Mouse (Mus musculus) embryonic facial prominence, embryonic 13.5 days (tissue): Measurements from ENCODE around the gene Tnfrsf8. TPM values are rescaled to one million over a fixed set of nuclear protein-coding genes. Genes with fewer than 3 reads are reported as not detected.
A peak's percentile ranks its signal among the peaks of the same experiment; 100 is the strongest.

Experiments used
- ATAC-seq: fragments of 200-750 bp; cut with Nextera tagmentation; 2 replicates; pipeline ENCODE4 v1.8.0; 2017; ENCODE audit warnings: low read depth; ENCODE audit not compliant: insufficient number of reproducible peaks, insufficient read depth, low FRiP score, low TSS enrichment
- H3K27ac ChIP-seq: fragments of 300-500 bp; sonication (generic); 2 replicates; pipeline ENCODE4 v1.5.1; 2015; ENCODE audit warnings: moderate library complexity, mild to moderate bottlenecking, inconsistent platforms
- H3K27me3 ChIP-seq: fragments of 300-500 bp; sonication (generic); 2 replicates; pipeline ENCODE4 v1.6.1; 2015; ENCODE audit warnings: mild to moderate bottlenecking, inconsistent platforms
- H3K36me3 ChIP-seq: fragments of 300-500 bp; sonication (generic); 2 replicates; pipeline ENCODE4 v1.6.1; 2015; ENCODE audit warnings: mild to moderate bottlenecking, inconsistent platforms
- H3K4me1 ChIP-seq: fragments of 300-500 bp; sonication (generic); 2 replicates; pipeline ENCODE4 v1.6.1; 2015; ENCODE audit warnings: inconsistent platforms
- H3K4me2 ChIP-seq: fragments of 300-500 bp; sonication (generic); 2 replicates; pipeline ENCODE4 v1.6.1; 2015; ENCODE audit warnings: moderate library complexity, mild to moderate bottlenecking, inconsistent platforms
- H3K4me3 ChIP-seq: fragments of 300-500 bp; sonication (generic); 2 replicates; pipeline ENCODE4 v1.5.1; 2015; ENCODE audit warnings: mild to moderate bottlenecking, inconsistent platforms
- H3K9ac ChIP-seq: fragments of 300-500 bp; sonication (generic); 2 replicates; pipeline ENCODE4 v1.6.1; 2015; ENCODE audit warnings: mild to moderate bottlenecking, inconsistent platforms
- H3K9me3 ChIP-seq: fragments of 300-500 bp; sonication (generic); 2 replicates; pipeline ENCODE4 v1.6.1; 2016; ENCODE audit warnings: inconsistent platforms
- WGBS: fragments of 180-500 bp; shearing (Covaris S2); methylation state at CpG from one replicate; pipeline ENCODE4 v1.1.7; 2015; ENCODE audit warnings: mixed read lengths; 5-methylcytosine and 5-hydroxymethylcytosine counted together
- polyA plus RNA-seq: library from polyadenylated mRNA; unstranded; fragments of >200 nt; fragmentation: Nextera tagmentation; extraction: Ambion mirVana; gene quantifications from 2 replicates; pipeline ENCODE4 v1.2.1, GENCODE M21; 2015

The Tnfrsf8 gene
- polyA plus RNA-seq, 1 experiment from 2014 or later: 0.06 TPM

DNA sequence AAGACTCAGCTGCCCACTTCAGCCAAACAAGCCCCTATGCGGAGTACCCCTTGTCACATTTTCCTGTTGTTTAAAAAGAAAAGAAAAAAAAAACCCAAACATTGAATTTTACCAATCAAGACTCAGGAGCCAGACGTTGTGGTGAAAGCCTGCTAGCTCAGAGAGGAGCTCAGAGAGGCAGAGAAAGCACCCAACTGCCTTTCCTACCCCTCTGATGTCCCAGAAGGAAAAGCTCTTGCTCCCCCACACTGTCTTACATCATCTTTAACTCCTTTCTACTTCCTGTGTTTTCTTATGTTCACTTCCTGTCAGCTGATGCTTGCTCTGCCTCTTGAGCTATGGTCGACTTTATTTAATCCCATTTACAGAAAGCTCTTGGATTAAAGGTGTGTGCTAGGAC is 8.7 kb upstream of the Tnfrsf8 start:
- ATAC-seq: no peak
- 73% methylated on average over 3 of the region's 3 CpGs for WGBS

DNA sequence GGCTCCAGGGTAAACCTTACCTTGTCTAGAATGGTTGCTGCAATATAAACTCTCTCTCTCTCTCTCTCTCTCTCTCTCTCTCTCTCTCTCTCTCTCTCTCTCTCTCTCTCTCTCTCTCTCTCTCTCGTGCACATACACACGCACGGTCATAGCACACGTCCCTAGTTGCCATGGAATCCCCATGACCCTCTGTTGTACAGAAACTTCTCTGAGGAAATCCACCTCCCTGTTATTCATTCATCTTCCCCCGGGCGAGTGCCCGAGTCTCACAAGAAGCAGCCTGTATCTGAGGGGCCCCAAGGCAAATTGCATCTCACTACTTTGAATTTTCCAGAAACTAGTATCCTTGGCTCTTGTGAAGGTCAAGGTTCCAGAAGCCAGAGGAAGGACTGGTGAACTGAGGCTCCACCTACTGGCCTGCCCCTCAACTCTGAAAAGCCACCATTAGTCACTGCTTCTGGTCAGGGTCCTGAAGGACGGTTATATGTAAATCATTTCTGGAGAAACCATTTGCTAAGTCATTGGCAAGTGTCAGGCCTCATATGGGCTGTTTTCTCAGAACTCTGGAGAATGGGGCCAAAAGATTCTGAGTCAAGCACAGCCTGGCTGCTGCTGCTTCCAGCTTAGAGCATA is 8.1 kb upstream of the Tnfrsf8 start:
- Histone ChIP-seq H3K9ac (no peak overlapping the region), H3K4me3 (no peak overlapping the region), H3K36me3 (no peaks in the 10 kb centered on the region), H3K27ac (no peak overlapping the region), H3K4me2 (no peak overlapping the region), H3K9me3 (peaks cover 2% of the 10 kb centered on the region; the same call in 1 of the 2 replicates), H3K27me3 (no peaks in the 10 kb centered on the region), H3K4me1 (no peaks in the 10 kb centered on the region)
- ATAC-seq: no peak
- WGBS: 75% methylated on average over 7 of the region's 8 CpGs

More for the DNA sequence above, 8.7 kb upstream of the Tnfrsf8 start:
- H3K4me1 ChIP-seq: no peaks in the 10 kb centered on the region
- H3K9ac ChIP-seq: no peak overlapping the region
- no peaks in the 10 kb centered on the region for H3K36me3 ChIP-seq
- H3K4me3 ChIP-seq: no peak overlapping the region
- H3K4me2 ChIP-seq: no peak overlapping the region
- no peaks in the 10 kb centered on the region for H3K27me3 ChIP-seq
- peaks cover 2% of the 10 kb centered on the region; the same call in 1 of the 2 replicates for H3K9me3 ChIP-seq
- no peak overlapping the region for H3K27ac ChIP-seq

DNA sequence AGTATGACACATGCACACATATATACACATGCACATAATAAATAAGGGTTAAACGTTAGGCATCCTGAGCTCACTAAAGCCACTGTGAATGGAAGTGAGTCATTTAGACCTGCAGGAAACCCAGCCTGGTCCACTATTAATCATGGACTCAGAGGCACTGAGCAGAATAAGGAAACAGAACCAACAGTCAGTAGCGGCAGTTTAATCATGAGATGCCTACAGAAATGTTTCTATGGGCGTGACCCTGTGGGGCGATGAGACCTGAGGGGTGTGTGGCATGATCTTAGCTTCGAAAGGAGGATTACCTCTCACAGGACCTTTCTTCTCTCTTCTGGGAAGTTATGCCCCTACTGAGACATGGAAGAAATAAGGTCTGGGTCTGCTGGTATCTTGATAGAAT is 7.2 kb upstream of the Tnfrsf8 start:
- Histone ChIP-seq H3K9me3 (peaks cover 2% of the 10 kb centered on the region; the same call in 1 of the 2 replicates), H3K4me2 (no peak overlapping the region), H3K27ac (no peak overlapping the region), H3K4me1 (no peaks in the 10 kb centered on the region), H3K27me3 (no peaks in the 10 kb centered on the region), H3K36me3 (no peaks in the 10 kb centered on the region), H3K4me3 (no peak overlapping the region), H3K9ac (no peak overlapping the region)
- no peak for ATAC-seq
- WGBS: 91% methylated on average over 5 of the region's 5 CpGs

DNA sequence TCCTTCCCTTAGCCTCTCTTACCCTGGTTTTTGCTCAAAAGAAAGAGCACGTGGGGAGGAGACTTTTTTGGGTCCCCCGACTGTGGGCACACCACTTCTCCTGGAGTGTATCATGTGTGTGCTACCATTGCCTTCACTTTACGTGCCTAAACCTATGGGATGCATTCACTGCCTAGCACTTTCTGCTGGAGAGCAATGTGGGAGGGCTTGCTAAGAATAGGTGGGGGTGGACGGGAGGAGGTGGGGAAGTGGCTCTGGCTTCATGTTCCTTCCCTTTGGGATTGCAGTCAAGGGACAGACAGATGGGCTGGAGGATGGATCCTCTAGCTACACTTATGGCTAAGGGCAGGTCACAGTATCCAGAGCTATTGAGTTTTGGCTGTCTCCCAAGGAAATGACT is 5.7 kb upstream of the Tnfrsf8 start:
- no peaks in the 10 kb centered on the region for H3K4me1 ChIP-seq
- H3K4me3 ChIP-seq: no peak overlapping the region
- no peak overlapping the region for H3K27ac ChIP-seq
- H3K9ac ChIP-seq: no peak overlapping the region
- peaks cover 12% of the 10 kb centered on the region for H3K27me3 ChIP-seq
- 76% methylated on average over 4 of the region's 4 CpGs for WGBS
- no peak overlapping the region for H3K4me2 ChIP-seq
- no peaks in the 10 kb centered on the region for H3K36me3 ChIP-seq
- H3K9me3 ChIP-seq: peaks cover 2% of the 10 kb centered on the region; the same call in 1 of the 2 replicates
- ATAC-seq: no peak

DNA sequence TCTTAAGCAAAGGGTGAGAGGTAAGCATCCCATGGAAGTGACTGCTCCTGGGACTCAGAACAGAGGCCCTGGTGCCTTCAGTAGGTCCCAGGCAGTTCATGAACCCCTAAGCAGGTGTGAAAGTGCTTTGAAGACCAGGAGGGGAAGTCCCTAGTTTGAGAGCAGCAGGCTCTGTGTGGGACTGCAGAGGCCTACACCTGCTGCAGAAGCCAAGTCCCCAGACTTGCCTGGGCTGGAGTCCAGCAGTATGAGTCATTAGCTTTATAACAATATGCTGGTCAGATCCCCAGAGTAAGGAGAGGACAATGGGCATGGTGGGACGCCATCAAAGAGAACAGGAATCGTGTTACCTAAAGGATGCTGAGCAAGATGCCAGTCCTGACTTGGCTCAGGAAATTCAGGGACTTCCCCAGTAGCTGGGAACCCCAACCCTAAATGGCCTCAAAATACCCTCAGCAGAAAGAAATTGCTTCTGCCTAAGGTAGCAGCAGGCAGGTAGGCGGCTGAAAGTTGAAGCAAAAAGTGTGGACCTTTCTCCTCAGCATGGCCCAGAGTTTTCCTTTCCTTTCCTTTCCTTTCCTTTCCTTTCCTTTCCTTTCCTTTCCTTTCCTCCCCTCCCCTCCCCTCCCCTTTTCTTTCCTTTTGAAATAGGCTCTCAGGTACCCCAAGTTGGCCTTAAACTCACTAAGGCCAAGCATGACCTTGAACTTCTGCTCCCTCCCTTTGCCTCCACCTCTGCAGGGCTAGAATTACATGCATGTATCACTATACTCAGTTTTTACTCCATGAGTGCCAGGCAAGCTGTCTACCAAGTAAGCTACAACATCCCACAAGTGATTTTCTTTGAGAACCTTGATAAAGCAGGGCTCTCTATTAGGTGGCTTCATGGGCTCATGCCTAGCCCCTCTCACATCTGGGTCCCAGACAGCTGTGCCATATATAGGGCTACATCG is 4.6 kb upstream of the Tnfrsf8 start:
- Histone ChIP-seq H3K4me2 (no peak overlapping the region), H3K9me3 (peaks cover 2% of the 10 kb centered on the region; the same call in 1 of the 2 replicates), H3K9ac (no peak overlapping the region), H3K27me3 (peaks cover 23% of the 10 kb centered on the region), H3K27ac (no peak overlapping the region), H3K36me3 (no peaks in the 10 kb centered on the region), H3K4me1 (no peaks in the 10 kb centered on the region), H3K4me3 (no peak overlapping the region)
- ATAC-seq: no peak
- 75% methylated on average over 4 of the region's 4 CpGs for WGBS

DNA sequence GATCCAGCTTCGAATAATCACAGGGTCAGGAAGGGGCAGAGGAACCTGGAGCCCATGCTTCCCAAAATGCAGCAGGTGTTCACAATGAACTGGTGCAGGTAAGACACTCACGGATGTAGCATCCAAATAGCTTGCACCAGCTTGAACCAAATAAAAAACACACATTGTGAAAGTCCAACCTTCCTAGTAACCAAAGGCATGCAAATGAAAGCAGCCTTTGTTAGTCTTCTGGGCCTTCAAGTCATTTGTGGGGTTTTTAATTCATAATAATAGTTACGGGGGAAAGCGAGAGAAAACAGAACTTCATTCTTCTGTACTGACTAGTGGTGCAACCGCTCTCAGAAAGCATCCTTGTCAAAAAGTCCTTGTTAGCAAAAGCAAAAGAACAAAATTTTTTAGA is 1.7 kb upstream of the Tnfrsf8 start:
- Histone ChIP-seq H3K9me3 (peaks cover 2% of the 10 kb centered on the region; the same call in 1 of the 2 replicates), H3K27ac (no peak overlapping the region), H3K27me3 (peaks cover 32% of the 10 kb centered on the region), H3K4me3 (no peak overlapping the region), H3K4me1 (no peaks in the 10 kb centered on the region), H3K36me3 (no peaks in the 10 kb centered on the region), H3K9ac (no peak overlapping the region), H3K4me2 (no peak overlapping the region)
- ATAC-seq: no peak
- 79% methylated on average over 5 of the region's 5 CpGs for WGBS

DNA sequence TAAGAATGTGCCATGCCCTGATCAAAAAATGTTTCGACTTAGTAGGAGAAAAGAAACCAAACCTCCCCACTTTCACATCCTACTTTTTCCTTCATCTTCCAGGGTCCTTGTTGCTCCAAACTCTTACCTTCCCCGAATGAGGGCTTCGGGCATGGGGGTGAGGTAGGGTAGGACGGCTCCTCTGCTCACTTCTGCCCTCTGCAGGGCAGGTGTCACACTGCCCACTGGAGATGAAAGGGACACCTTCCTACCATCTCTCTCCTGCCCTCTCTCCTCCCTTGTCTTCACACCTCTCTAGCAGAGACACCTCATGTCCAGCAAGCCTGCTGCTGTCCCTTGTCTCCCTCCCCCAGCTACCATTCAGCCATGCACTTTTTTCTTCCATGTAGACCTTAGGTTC is 998 bp downstream of the Tnfrsf8 start:
- Histone ChIP-seq H3K4me1 (no peaks in the 10 kb centered on the region), H3K9me3 (no peaks in the 10 kb centered on the region), H3K4me2 (no peak overlapping the region), H3K9ac (no peak overlapping the region), H3K4me3 (no peak overlapping the region), H3K27ac (no peak overlapping the region), H3K36me3 (no peaks in the 10 kb centered on the region), H3K27me3 (peaks cover 32% of the 10 kb centered on the region)
- 73% methylated on average over 4 of the region's 4 CpGs for WGBS
- peak; percentile 34; the same call in 1 of the 2 replicates for ATAC-seq

DNA sequence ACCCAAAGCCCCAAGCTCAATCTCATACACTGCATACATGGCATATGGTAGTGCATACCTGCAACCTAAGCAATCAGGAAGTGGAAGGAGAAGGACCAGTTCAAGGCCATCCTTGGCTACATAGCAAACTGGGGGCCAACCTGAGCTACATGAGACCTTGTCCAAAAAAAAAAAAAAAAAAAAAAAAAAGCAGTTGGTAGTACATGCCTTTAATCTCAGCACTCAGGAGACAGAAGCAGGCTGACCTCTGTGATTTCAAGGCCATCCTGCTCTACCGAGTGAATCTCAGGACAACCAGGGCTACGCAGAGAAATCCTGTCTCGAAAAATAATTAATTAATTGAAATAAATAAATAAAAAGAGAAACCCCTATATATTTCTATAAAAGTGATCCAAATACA is 1.7 kb downstream of the Tnfrsf8 start:
- Histone ChIP-seq H3K4me1 (no peaks in the 10 kb centered on the region), H3K9ac (no peak overlapping the region), H3K27ac (no peak overlapping the region), H3K9me3 (no peaks in the 10 kb centered on the region), H3K4me3 (no peak overlapping the region), H3K27me3 (peaks cover 32% of the 10 kb centered on the region), H3K4me2 (no peak overlapping the region), H3K36me3 (no peaks in the 10 kb centered on the region)
- ATAC-seq: no peak
- 81% methylated on average over 3 of the region's 3 CpGs for WGBS

DNA sequence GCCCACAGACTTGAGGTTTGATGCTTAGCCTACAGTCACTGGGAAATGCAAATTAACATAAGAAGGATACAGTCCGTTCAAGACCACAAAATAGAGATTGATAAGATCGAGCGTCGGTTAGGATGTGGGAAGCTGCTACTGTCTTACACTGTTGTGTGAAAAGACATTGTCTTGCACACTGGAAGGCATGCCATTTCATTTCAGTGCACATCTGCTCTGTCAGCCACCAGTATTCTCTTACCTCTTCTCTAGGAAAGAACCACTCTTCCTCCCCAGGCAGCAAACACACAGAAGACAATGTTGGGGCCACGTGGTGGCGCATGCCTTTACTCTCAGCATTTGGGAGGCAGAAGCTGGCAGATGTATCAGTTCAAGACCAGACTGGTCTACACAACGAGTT is 2.4 kb downstream of the Tnfrsf8 start:
- no peak overlapping the region for H3K4me3 ChIP-seq
- H3K9ac ChIP-seq: no peak overlapping the region
- no peak overlapping the region for H3K4me2 ChIP-seq
- no peaks in the 10 kb centered on the region for H3K4me1 ChIP-seq
- 76% methylated on average over 7 of the region's 7 CpGs for WGBS
- no peak overlapping the region for H3K27ac ChIP-seq
- no peak for ATAC-seq
- H3K9me3 ChIP-seq: no peaks in the 10 kb centered on the region
- no peaks in the 10 kb centered on the region for H3K36me3 ChIP-seq
- peaks cover 32% of the 10 kb centered on the region for H3K27me3 ChIP-seq

DNA sequence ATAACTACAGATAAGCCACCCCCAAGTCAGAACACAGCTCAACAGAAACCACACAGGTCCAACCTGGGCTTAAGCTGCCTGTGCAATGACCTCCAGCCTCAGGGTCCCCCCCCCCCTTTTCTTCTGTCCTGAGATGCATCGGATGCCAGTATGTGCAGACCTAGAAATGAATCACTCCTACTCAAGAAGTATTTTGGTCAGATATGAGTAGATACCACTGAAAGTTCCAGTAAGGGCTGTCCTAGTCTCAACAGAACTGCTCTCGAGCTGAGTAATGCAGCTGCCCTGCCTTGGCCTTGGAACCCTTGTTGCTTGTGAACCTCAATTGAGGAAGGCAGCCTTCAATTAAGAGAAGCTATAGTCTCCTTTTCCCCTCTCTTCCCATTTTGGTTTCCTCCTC is 4.1 kb downstream of the Tnfrsf8 start:
- H3K27me3 ChIP-seq: peaks cover 22% of the 10 kb centered on the region
- no peaks in the 10 kb centered on the region for H3K36me3 ChIP-seq
- H3K4me3 ChIP-seq: no peak overlapping the region
- no peak overlapping the region for H3K4me2 ChIP-seq
- no peak overlapping the region for H3K9ac ChIP-seq
- H3K27ac ChIP-seq: no peak overlapping the region
- 81% methylated on average over 2 of the region's 2 CpGs for WGBS
- no peaks in the 10 kb centered on the region for H3K4me1 ChIP-seq
- ATAC-seq: no peak
- no peaks in the 10 kb centered on the region for H3K9me3 ChIP-seq

DNA sequence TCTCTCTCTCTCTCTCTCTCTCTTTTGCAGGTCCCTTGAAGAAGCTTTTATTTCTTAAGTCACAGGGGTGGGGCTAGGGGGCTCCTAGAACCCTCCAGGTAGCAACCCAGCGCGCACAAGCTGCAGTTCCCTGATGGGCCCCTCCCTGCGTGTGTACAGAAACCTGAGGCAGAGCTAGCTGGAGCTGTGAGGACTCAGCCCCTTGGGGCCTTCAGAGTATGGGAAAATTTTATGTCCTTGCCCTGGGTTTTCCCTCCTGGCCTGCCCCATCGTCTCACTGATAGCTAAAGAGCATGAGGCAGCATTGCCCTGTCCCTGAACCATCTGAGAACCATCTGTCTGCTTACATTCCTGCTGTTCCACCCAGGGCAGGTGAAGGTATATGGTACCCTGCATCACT is 8.5 kb downstream of the Tnfrsf8 start:
- ATAC-seq: no peak
- Histone ChIP-seq H3K4me3 (no peak overlapping the region), H3K36me3 (no peaks in the 10 kb centered on the region), H3K9ac (no peak overlapping the region), H3K27me3 (no peaks in the 10 kb centered on the region), H3K9me3 (no peaks in the 10 kb centered on the region), H3K4me1 (no peaks in the 10 kb centered on the region), H3K4me2 (no peak overlapping the region), H3K27ac (no peak overlapping the region)
- 35% methylated on average over 4 of the region's 4 CpGs for WGBS
